Mouse (Mus musculus) MEL (cell line): ENCODE measurements around the gene Sgf29. TPM values are rescaled to one million over a fixed set of nuclear protein-coding genes. Genes with fewer than 3 reads are reported as not detected.
A peak's percentile ranks its signal among the peaks of the same experiment; 100 is the strongest.

Experiments used
- DNase-seq: peaks from one replicate; pipeline ENCODE4 v3.0.0; 2011; ENCODE audit warnings: low read depth, low spot score
- H3K27ac ChIP-seq: 2 replicates; pipeline ENCODE4 v1.5.1; 2012; ENCODE audit warnings: low read depth, mild to moderate bottlenecking, control low read depth, low read length, moderate library complexity; ENCODE audit not compliant: control insufficient read depth
- H3K27me3 ChIP-seq, 2 experiments: fragments of 150-350 bp in 1 of 2; sonication (generic) in 1 of 2; 2 replicates each; pipeline ENCODE4 v1.6.1; 2012; ENCODE audit warnings: low read length in 2 of 2, mild to moderate bottlenecking in 2 of 2, improper control_type of control experiment in 1 of 2, moderate library complexity in 1 of 2; ENCODE audit not compliant: insufficient read depth in 2 of 2, control insufficient read depth in 1 of 2
- H3K36me3 ChIP-seq, 2 experiments: 2 replicates each; pipeline ENCODE4 v1.6.1; 2012 to 2014; ENCODE audit warnings: low read length in 2 of 2, improper control_type of control experiment in 1 of 2, inconsistent platforms in 1 of 2, mild to moderate bottlenecking in 1 of 2; ENCODE audit not compliant: insufficient read depth in 2 of 2, control insufficient read depth in 1 of 2
- H3K4me1 ChIP-seq, 2 experiments: fragments of 150-350 bp in 1 of 2; sonication (generic) in 1 of 2; 2 replicates each; pipeline ENCODE4 v1.6.1; 2012; ENCODE audit warnings: low read length in 2 of 2, improper control_type of control experiment in 1 of 2, mild to moderate bottlenecking in 1 of 2; ENCODE audit not compliant: insufficient read depth in 2 of 2, control insufficient read depth in 1 of 2
- H3K4me3 ChIP-seq, 2 experiments: fragments of 150-350 bp in 1 of 2; sonication (generic) in 1 of 2; 2 replicates each; pipeline ENCODE4 v1.5.1; 2012; ENCODE audit warnings: low read depth in 2 of 2, low read length in 2 of 2, mild to moderate bottlenecking in 2 of 2, moderate library complexity in 2 of 2, control low read depth in 1 of 2, improper control_type of control experiment in 1 of 2; ENCODE audit not compliant: control insufficient read depth in 1 of 2, insufficient read depth in 1 of 2
- H3K79me2 ChIP-seq: 2 replicates; pipeline ENCODE4 v1.6.1; 2012; ENCODE audit warnings: mild to moderate bottlenecking, low read length, moderate library complexity; ENCODE audit not compliant: control insufficient read depth, poor library complexity, insufficient read depth
- H3K9ac ChIP-seq: 2 replicates; pipeline ENCODE4 v1.6.1; 2012; ENCODE audit warnings: low read depth, mild to moderate bottlenecking, control low read depth, low read length, moderate library complexity; ENCODE audit not compliant: control insufficient read depth, poor library complexity, severe bottlenecking
- H3K9me3 ChIP-seq: fragments of 150-350 bp; sonication (generic); replicated peaks from 2 replicates; pipeline ENCODE4 v1.6.1; 2012; ENCODE audit warnings: mild to moderate bottlenecking, low read length, improper control_type of control experiment, moderate library complexity; ENCODE audit not compliant: insufficient read depth
- BHLHE40 ChIP-seq: IDR thresholded peaks from 2 replicates; pipeline ENCODE4 v1.6.1; 2012; ENCODE audit warnings: low read depth, mild to moderate bottlenecking, inconsistent platforms, low read length, improper control_type of control experiment, borderline replicate concordance
- CHD1 ChIP-seq: IDR thresholded peaks from 2 replicates; pipeline ENCODE4 v1.6.1; 2012; ENCODE audit warnings: low read depth, mild to moderate bottlenecking, inconsistent platforms, low read length, improper control_type of control experiment
- CHD2 ChIP-seq: IDR thresholded peaks from 2 replicates; pipeline ENCODE4 v1.6.1; 2011; ENCODE audit warnings: low read length, improper control_type of control experiment
- CTCF ChIP-seq, 3 experiments: IDR thresholded peaks in 2 of 3; conservative IDR thresholded peaks in 1 of 3; 2 replicates each; pipeline ENCODE4 v1.5.1; 2011 to 2012; ENCODE audit warnings: low read length in 3 of 3, low read depth in 2 of 3, mild to moderate bottlenecking in 2 of 3, improper control_type of control experiment in 1 of 3, inconsistent platforms in 1 of 3, mixed read lengths in 1 of 3, moderate library complexity in 1 of 3; ENCODE audit not compliant: control insufficient read depth in 1 of 3, insufficient read depth in 1 of 3, poor library complexity in 1 of 3, severe bottlenecking in 1 of 3
- ELF1 ChIP-seq: IDR thresholded peaks from 2 replicates; pipeline ENCODE4 v1.6.1; 2014; ENCODE audit warnings: low read depth, mild to moderate bottlenecking, inconsistent platforms, low read length, improper control_type of control experiment, moderate library complexity
- EP300 ChIP-seq, 2 experiments: IDR thresholded peaks; 2 replicates each; pipeline ENCODE4 v1.6.1; 2011; ENCODE audit warnings: improper control_type of control experiment in 2 of 2, low read length in 2 of 2, low read depth in 1 of 2, mild to moderate bottlenecking in 1 of 2
- ETS1 ChIP-seq: IDR thresholded peaks from 2 replicates; pipeline ENCODE4 v1.6.1; 2012; ENCODE audit warnings: low read depth, mild to moderate bottlenecking, inconsistent platforms, low read length, improper control_type of control experiment, moderate library complexity
- GATA1 ChIP-seq: IDR thresholded peaks from 2 replicates; pipeline ENCODE4 v1.6.1; 2011; ENCODE audit warnings: low read depth, low read length, improper control_type of control experiment
- KAT2A ChIP-seq: conservative IDR thresholded peaks from 2 replicates; pipeline ENCODE4 v1.6.1; 2012; ENCODE audit warnings: low read depth, low read length, improper control_type of control experiment, inconsistent platforms
- MAFK ChIP-seq: IDR thresholded peaks from 2 replicates; pipeline ENCODE4 v1.6.1; 2011; ENCODE audit warnings: low read depth, mild to moderate bottlenecking, low read length, improper control_type of control experiment, borderline replicate concordance
- MAX ChIP-seq: IDR thresholded peaks from 2 replicates; pipeline ENCODE4 v1.6.1; 2011; ENCODE audit warnings: low read length, improper control_type of control experiment
- MAZ ChIP-seq: IDR thresholded peaks from 2 replicates; pipeline ENCODE4 v1.6.1; 2012; ENCODE audit warnings: low read depth, mild to moderate bottlenecking, inconsistent platforms, low read length, improper control_type of control experiment
- MEF2A ChIP-seq: IDR thresholded peaks from 2 replicates; pipeline ENCODE4 v1.6.1; 2014; ENCODE audit warnings: low read depth, mild to moderate bottlenecking, inconsistent platforms, low read length, improper control_type of control experiment; ENCODE audit not compliant: poor library complexity, insufficient replicate concordance, severe bottlenecking; ENCODE audit errors: extremely low read depth
- MYB ChIP-seq: IDR thresholded peaks from 2 replicates; pipeline ENCODE4 v1.6.1; 2011; ENCODE audit warnings: mild to moderate bottlenecking, low read depth, low read length, improper control_type of control experiment
- NELFE ChIP-seq: IDR thresholded peaks from 2 replicates; pipeline ENCODE4 v1.6.1; 2011; ENCODE audit warnings: low read depth, low read length, improper control_type of control experiment
- NRF1 ChIP-seq: IDR thresholded peaks from 2 replicates; pipeline ENCODE4 v1.6.1; 2014; ENCODE audit warnings: low read depth, mild to moderate bottlenecking, inconsistent platforms, low read length, improper control_type of control experiment, moderate library complexity; ENCODE audit not compliant: poor library complexity, insufficient read depth, severe bottlenecking
- POLR2AphosphoS2 ChIP-seq: IDR thresholded peaks from 2 replicates; pipeline ENCODE4 v1.6.1; 2011; ENCODE audit warnings: low read length, improper control_type of control experiment
- POLR2AphosphoS5 ChIP-seq: IDR thresholded peaks from 2 replicates; pipeline ENCODE4 v1.6.1; 2012; ENCODE audit warnings: low read depth, borderline replicate concordance, mild to moderate bottlenecking, inconsistent platforms, low read length, moderate library complexity, mixed read lengths
- RCOR1 ChIP-seq: IDR thresholded peaks from 2 replicates; pipeline ENCODE4 v1.6.1; 2012; ENCODE audit warnings: low read depth, mild to moderate bottlenecking, inconsistent platforms, low read length, improper control_type of control experiment
- TAL1 ChIP-seq: IDR thresholded peaks from 2 replicates; pipeline ENCODE4 v1.6.1; 2012; ENCODE audit warnings: mild to moderate bottlenecking, inconsistent platforms, low read length, moderate library complexity, mixed read lengths
- TBP ChIP-seq: IDR thresholded peaks from 2 replicates; pipeline ENCODE4 v1.8.0; 2011; ENCODE audit warnings: low read depth, low read length, improper control_type of control experiment
- UBTF ChIP-seq: IDR thresholded peaks from 2 replicates; pipeline ENCODE4 v1.6.1; 2012; ENCODE audit warnings: low read depth, mild to moderate bottlenecking, inconsistent platforms, low read length, improper control_type of control experiment, moderate library complexity, borderline replicate concordance; ENCODE audit not compliant: insufficient read depth
- USF1 ChIP-seq: IDR thresholded peaks from 2 replicates; pipeline ENCODE4 v1.6.1; 2014; ENCODE audit warnings: low read depth, mild to moderate bottlenecking, inconsistent platforms, low read length, improper control_type of control experiment, moderate library complexity
- USF2 ChIP-seq, 2 experiments: IDR thresholded peaks; 2 replicates each; pipeline ENCODE4 v1.6.1; 2011 to 2012; ENCODE audit warnings: improper control_type of control experiment in 2 of 2, low read length in 2 of 2, borderline replicate concordance in 1 of 2, inconsistent platforms in 1 of 2, low read depth in 1 of 2, mild to moderate bottlenecking in 1 of 2; ENCODE audit not compliant: insufficient read depth in 1 of 2
- ZC3H11A ChIP-seq: IDR thresholded peaks from 2 replicates; pipeline ENCODE4 v1.6.1; 2012; ENCODE audit warnings: low read depth, mild to moderate bottlenecking, inconsistent platforms, low read length, improper control_type of control experiment
- ZKSCAN1 ChIP-seq: IDR thresholded peaks from 2 replicates; pipeline ENCODE4 v1.6.1; 2012; ENCODE audit warnings: low read depth, mild to moderate bottlenecking, inconsistent platforms, low read length, improper control_type of control experiment, moderate library complexity
- ZMIZ1 ChIP-seq: IDR thresholded peaks from 2 replicates; pipeline ENCODE4 v1.6.1; 2012; ENCODE audit warnings: low read depth, mild to moderate bottlenecking, inconsistent platforms, low read length, improper control_type of control experiment, moderate library complexity
- ZNF384 ChIP-seq: IDR thresholded peaks from 2 replicates; pipeline ENCODE4 v1.6.1; 2012; ENCODE audit warnings: low read depth, mild to moderate bottlenecking, inconsistent platforms, low read length, improper control_type of control experiment
- polyA plus RNA-seq, 2 experiments: library from polyadenylated mRNA; stranded (reverse) in 1 of 2; unstranded in 1 of 2; fragments of >175 nt in 1 of 2; fragments of >200 nt in 1 of 2; gene quantifications; 2 replicates each; pipeline versions ENCODE4 v1.2.1 to v1.2.4; 2012; ENCODE audit warnings: low replicate concordance in 2 of 2, low read depth in 1 of 2; ENCODE audit not compliant: insufficient read length in 2 of 2, insufficient read depth in 1 of 2, missing spikeins in 1 of 2
- total RNA-seq: library from RNA; depleted of rRNA; stranded (reverse); fragments of 300-350 nt; gene quantifications from 2 replicates; pipeline ENCODE4 v1.2.3, GENCODE M21; 2012

Sgf29 gene
- total and polyA plus RNA-seq, 3 experiments, result 81.7 to 117 TPM; not detected in 1

GRCm38 (mm10) chr7:126630824-126631518 is 18.1 kb upstream of the Sgf29 start, which contains the start of gene Nupr1:
Gene Nupr1, minus strand, starts transcription at chr7:126630861.
- no peaks in the 10 kb centered on the region for H3K27me3 ChIP-seq
- H3K79me2 ChIP-seq, result no peaks in the 10 kb centered on the region
- peaks cover 0 to 22% of the 10 kb centered on the region in 2 experiments; a peak in 2 of 4 replicates for H3K36me3 ChIP-seq
- DNase-seq, result no peak
- no peak within 1 kb of the TSS for H3K27ac ChIP-seq
- H3K9me3 ChIP-seq, result no peaks in the 10 kb centered on the region
- H3K4me3 ChIP-seq, result no peak within 1 kb of the TSS
- H3K4me1 ChIP-seq, result peaks cover 20 to 35% of the 10 kb centered on the region in 2 experiments
- TF ChIP-seq ZC3H11A, result no peak
- no peak for TF ChIP-seq CTCF (IDR thresholded peaks at IDR 0.05 in 2 of 3, conservative IDR thresholded peaks at IDR 0.05 in 1 of 3; ENCODE audit: control insufficient read depth in 1 of 3, insufficient read depth in 1 of 3, low read depth in 2 of 3, low read length in 3 of 3, poor library complexity in 1 of 3, severe bottlenecking in 1 of 3)
- TF ChIP-seq ZMIZ1, result no peak
- no peak for TF ChIP-seq BHLHE40
- TF ChIP-seq USF2 (IDR thresholded peaks at IDR 0.05; ENCODE audit: borderline replicate concordance in 1 of 2, insufficient read depth in 1 of 2, low read depth in 1 of 2, low read length in 2 of 2), result no peak
- TF ChIP-seq MAZ, result no peak
- no peak for TF ChIP-seq GATA1
- TF ChIP-seq NELFE, result no peak
- no peak for TF ChIP-seq USF1
- TF ChIP-seq MEF2A, result no peak
- no peak for TF ChIP-seq RCOR1
- no peak for TF ChIP-seq ZNF384
- TF ChIP-seq MAX, result no peak
- no peak for TF ChIP-seq NRF1
- TF ChIP-seq EP300 (IDR thresholded peaks at IDR 0.05; ENCODE audit: low read depth in 1 of 2, low read length in 2 of 2), result no peak
- TF ChIP-seq KAT2A, result no peak
- TF ChIP-seq ZKSCAN1, result no peak
- TF ChIP-seq, all 39 proteins: peak for 0
- no peak within 1 kb of the TSS for H3K9ac ChIP-seq

- H3K4me1 ChIP-seq, result peaks cover 24 to 32% of the 10 kb centered on the region in 2 experiments
- TF ChIP-seq MEF2A (no peak), TBP (no peak), ETS1 (peak; percentile 97), CHD1 (no peak), ZKSCAN1 (no peak), UBTF (no peak), RCOR1 (peak; percentile 66), TAL1 (peak; percentile 88), POLR2AphosphoS5 (no peak), MAFK (no peak), KAT2A (no peak), USF2 (IDR thresholded peaks at IDR 0.05; ENCODE audit: borderline replicate concordance in 1 of 2, insufficient read depth in 1 of 2, low read depth in 1 of 2, low read length in 2 of 2) (no peak), MYB (peak; percentile 73), ZNF384 (no peak), CTCF (IDR thresholded peaks at IDR 0.05 in 2 of 3, conservative IDR thresholded peaks at IDR 0.05 in 1 of 3; ENCODE audit: control insufficient read depth in 1 of 3, insufficient read depth in 1 of 3, low read depth in 2 of 3, low read length in 3 of 3, poor library complexity in 1 of 3, severe bottlenecking in 1 of 3) (no peak), ZMIZ1 (no peak), ELF1 (no peak), POLR2AphosphoS2 (no peak), CHD2 (no peak)
These were observed 16.6 kb upstream of the Sgf29 start for GRCm38 (mm10) chr7:126632478-126632877.

More at GRCm38 (mm10) chr7:126632478-126632877, 16.6 kb upstream of the Sgf29 start:
- Histone ChIP-seq H3K27ac (peak overlapping the region; percentile 38), H3K27me3 (no peaks in the 10 kb centered on the region), H3K9me3 (no peaks in the 10 kb centered on the region), H3K4me3 (peak overlapping the region in 1 of 2 experiments; percentile 26; a peak in 1 of 4 replicates), H3K9ac (peak overlapping the region; percentile 13; the same call in 1 of the 2 replicates), H3K79me2 (no peaks in the 10 kb centered on the region), H3K36me3 (peaks cover 0 to 20% of the 10 kb centered on the region in 2 experiments; a peak in 2 of 4 replicates)
- peak; percentile 55 for DNase-seq
